Mouse (Mus musculus) urinary bladder, postnatal 25 days (tissue): ENCODE measurements at regions not wholly inside any gene's neighbourhood (a gene's known extent, or its start where the extent isn't known, plus 50 kb on each side); places are given as distances from the start of the nearest gene placed in this dataset.

Experiments
- DNase-seq: peaks from one replicate; pipeline ENCODE4 v3.0.0; 2022; ENCODE audit warnings: low spot score

GRCm38 (mm10) chr12:35246226-35247014, 199.4 kb downstream of the Snx13 start:
- DNase-seq, result peak; percentile 6

GRCm38 (mm10) chr12:35232322-35232673, 185.3 kb downstream of the Snx13 start:
- no peak for DNase-seq

DNA sequence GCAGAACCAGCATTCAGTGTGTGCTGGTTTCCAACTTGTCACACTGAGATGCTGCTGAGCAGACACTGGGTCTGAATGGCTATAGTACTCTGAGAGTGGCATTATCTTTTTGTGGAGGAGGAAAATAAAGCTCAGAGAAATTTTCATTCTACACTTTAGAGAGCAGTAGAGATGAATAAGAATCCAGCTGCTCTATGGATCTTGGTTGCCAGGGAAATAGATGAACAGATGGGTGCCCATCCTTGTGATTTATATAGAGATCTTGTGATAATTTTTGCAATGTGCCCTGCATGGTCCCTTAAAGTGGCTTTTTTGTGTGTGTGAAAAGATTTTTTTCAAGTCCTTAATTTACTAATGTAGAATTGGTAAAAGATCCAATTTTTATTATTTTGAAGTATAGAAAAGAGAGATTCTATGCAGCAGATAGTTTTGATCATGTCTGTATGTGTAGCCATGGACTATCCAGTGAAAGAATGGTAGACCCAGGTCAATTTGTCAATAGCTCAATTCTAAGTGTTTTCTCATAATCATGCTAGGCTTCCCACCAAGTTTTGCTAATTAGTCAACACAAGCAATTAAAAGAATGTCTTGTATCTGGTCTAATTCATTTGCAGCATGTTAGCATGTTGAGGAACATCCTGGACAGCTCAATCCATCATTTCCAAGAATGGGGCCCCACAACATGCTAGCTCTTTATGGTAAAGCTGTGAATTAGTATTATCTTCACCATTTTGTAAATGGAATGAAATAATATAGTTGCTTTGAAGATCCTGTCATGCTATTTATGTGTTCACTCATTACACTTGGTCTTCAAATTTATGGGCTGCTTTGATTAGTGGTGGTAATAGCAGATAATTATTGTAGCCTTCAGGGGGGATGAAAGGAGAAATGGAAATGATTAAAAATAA, 184.7 kb downstream of the Snx13 start:
- no peak for DNase-seq

- DNase-seq, result no peak
Observed at GRCm38 (mm10) chr12:35220429-35220828, 173.4 kb downstream of the Snx13 start.

DNA sequence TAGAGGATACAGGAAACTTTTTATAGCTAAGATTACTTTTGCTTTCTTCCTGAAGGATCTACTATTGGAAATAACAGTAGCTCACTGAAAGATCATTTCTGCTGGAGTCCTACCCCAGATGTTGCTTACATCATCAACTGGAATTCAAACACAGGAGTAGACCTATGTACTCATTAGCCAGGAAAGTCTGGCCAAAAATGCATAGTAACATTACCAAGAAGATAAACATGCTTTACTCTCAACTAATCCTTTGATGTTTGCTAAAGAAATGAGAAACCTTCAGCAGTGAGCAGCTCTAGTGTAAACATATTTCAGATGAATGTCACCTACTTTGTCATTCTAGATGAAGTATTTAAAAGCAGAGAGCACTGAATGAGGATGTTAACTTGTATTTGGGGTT, 173.0 kb downstream of the Snx13 start:
- no peak for DNase-seq

GRCm38 (mm10) chr12:35216725-35217124, 169.7 kb downstream of the Snx13 start:
- no peak for DNase-seq

DNA sequence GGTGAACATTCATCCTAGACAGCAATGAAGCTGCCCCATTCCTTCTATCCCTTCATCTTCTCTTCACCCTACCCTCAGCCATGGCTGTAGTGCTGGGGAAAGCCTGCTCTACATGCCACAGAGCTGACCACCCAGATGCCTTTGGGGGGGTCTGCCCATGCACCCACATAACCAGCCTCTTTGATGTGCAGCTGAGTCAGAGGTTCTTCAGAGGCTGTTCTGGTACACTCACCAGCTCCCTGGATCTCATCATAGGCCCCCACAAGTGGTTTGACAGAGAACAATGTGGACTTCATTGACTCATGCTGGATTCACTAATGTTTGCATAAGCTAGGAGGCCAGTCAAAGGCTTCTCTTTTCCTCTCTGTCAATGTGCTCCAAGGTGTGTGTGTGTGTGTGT, 162.4 kb downstream of the Snx13 start:
- DNase-seq, result no peak

DNA sequence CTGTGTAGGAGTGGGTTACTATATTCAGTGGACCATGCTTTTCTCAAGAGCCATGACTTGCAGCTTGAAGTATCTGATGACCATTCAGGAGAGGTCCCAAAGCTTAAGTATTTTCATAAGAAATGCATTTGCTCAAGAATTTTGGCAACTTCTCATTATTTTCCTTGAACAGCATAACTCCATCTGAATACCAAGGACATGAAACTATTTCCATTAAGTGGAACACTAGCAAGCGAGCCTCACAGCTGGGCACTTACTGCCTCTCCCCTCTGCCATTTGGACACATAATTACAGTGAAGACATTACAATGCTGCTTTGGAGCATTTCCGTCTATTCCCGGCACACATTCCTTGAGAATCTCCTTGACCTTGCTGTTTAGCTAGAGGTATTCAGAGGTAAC, 160.6 kb downstream of the Snx13 start:
- DNase-seq, result no peak

GRCm38 (mm10) chr12:35203398-35203797, 156.4 kb downstream of the Snx13 start:
- DNase-seq, result no peak

DNA sequence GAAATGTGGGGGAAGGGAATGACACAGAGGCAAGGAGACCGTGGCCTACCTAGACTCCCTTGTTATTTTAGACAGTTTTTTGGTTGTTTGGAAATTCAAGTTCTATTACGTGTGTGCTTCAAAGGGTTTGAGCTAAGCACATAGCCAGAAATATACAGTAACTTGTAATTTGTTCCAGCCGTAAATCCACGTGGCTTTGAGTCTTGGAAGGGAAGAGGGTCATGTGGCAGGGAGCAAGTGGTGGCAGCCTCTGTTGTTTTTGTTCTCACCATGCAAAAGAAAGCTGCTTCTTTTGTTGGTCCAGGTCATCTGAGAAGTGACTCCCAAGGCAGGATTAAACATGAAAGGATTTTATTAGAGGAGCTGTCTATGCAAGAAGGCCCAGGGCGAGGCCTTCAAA, 153.1 kb downstream of the Snx13 start:
- no peak for DNase-seq
